Mouse (Mus musculus) cerebellum, postnatal 36 days (tissue): ENCODE results near the gene Unkl.
A peak's percentile ranks its signal among the peaks of the same experiment; 100 is the strongest.

Source experiments
- DNase-seq, 2 experiments: peaks; one replicate each; pipeline ENCODE4 v3.0.0; 2021 to 2022; ENCODE audit warnings: mixed read lengths in 2 of 2

The Unkl gene

GRCm38 (mm10) chr17:25188150-25189031 lies at the start of gene Unkl:
Gene Unkl (plus strand): TSS chr17:25188397.
- DNase-seq = peak; percentile 64 to 71

GRCm38 (mm10) chr17:25138803-25139202 lies 49.4 kb upstream of the Unkl start:
- no peak for DNase-seq

- DNase-seq = no peak
Observed at GRCm38 (mm10) chr17:25139960-25140359, 48.2 kb upstream of the Unkl start.

- DNase-seq = no peak
Observed at GRCm38 (mm10) chr17:25162161-25162560, 26.0 kb upstream of the Unkl start, which contains the start of gene Ccdc154. Gene Ccdc154 (plus strand): TSS chr17:25162461.

DNA sequence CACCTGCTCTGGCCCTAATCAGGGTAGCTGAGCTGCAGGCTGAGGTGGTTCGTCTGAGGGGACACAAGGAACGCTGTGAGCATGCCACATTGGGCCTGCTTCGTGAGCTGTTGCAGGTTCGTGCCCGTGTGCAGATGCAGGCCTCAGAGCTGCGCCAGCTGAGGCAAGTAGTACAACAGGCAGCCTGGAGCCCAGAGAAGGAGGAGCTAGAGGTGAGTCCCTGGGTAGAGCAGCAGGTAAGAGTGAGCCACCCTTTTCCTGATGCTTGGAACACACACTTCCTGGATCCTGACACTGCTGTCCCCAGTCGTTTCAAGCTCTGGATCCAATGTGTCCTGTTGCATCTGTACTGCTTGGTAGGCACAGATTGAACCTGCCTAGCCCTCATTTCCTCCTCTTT lies 24.8 kb upstream of the Unkl start:
- no peak for DNase-seq

GRCm38 (mm10) chr17:25164770-25165169 lies 23.4 kb upstream of the Unkl start:
- no peak for DNase-seq

DNA sequence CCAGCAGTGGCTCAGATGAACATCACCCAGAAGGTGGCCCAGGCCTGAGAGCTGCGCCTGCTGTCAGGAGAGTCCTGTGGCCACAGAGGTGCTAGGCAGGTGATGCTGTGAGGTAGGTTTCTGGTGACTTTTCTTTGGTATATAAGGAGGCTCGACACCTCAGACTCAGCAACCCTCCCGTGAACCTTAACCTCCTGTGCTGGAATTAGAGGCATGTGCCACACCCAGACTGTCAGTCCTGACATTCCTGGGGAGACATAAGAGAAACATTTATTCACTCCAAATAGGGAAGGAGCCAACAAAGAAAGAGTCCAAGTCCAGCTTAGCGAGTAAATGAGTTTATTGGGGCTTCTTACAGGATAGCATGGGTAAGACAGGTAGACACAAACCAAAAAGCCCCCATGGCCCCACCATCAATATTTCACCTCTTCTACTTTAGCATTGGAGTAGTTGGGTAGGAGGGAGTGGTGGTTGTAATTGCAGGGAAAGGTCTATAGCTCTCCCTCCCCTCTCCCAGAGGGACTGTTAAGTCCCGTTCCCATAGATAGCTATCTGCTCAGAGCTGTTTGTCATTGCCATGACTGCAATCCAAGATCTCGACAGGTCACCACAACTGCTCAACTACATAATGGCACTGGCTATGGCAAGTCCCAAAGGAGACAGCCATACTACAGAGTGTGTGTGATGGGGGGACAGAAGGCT lies 22.1 kb upstream of the Unkl start:
- no peak for DNase-seq

DNA sequence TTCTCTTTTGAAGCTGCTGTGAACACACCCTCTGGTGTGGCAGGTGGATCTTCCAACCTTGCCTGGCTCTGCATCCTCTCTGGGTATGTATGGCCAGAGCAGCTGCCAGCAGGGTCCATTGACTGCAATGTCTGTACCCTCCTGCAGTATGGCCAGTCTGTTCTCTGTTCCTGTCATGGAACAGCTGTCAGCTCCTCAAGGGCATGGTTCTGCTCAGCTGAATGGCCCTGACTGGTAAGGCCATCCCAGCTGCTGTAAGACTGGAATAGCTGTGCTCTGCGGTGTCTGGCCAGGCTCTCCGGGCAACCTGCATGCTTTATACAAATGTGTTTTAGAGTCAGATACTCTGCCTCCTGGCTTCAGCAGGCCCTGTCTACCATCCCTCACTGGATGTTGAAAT lies 18.5 kb upstream of the Unkl start:
- no peak for DNase-seq

DNA sequence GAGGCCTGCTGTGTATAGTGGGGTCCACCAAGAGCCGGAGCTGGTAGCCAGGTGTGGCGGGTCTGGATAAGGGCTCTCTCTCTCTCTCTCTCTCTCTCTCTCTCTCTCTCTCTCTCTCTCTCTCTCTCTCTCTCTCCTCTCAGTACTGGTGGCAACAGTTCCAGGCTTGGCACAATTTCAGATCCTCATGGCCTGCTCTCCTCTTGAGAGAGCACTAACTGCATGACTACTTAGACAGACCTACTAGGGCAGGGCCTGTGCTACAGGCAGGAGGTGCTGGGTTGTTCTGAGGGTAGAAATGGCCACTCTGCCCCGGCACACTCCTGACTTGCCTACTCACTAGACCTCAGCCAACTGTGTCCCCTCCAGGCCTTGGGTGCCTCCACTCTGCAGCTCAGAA lies 15.6 kb upstream of the Unkl start:
- no peak for DNase-seq

DNA sequence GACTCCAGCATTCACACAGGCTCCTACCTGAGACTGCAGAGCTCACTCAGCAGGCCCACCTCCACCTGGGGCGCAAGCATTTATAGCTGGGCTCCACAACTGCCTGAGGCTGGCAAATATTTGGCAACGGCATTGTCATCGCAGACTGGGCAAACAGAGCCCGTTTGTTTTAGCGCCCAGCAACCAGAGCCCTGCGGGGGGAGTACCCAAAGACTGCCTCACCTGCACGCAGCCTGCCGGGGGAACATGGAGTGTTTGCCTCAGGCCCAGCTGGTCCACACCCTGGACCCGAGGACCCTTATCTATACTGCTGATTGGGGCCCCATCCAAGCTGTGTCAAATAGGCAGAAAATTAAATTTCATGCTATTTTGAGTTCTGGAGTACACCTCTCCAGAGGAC lies 12.8 kb upstream of the Unkl start, which contains the start of gene Gm38655:
Gene Gm38655, minus strand, starts transcription at position 61 of the 400 bp plus-strand sequence.
- no peak for DNase-seq

DNA sequence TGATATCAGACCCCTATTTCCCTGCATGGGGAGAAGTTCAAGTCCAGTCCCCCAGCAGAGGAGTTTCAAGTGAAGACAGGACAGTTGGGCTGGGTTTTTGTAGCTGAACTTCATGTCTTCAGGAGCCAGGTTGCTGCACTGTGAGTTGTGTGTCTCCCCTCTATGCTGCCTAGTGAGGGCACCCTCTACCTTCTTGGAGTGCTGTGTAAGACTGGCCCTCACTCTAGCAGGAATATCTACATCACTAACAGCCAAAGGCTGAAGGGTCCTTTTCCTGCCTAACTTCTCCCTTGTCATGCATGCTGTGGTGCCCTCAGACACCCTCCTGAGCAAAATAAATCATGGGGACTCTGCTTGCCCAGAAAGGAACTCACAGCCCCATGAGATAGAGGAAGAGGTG lies 5.0 kb upstream of the Unkl start:
- no peak for DNase-seq

DNA sequence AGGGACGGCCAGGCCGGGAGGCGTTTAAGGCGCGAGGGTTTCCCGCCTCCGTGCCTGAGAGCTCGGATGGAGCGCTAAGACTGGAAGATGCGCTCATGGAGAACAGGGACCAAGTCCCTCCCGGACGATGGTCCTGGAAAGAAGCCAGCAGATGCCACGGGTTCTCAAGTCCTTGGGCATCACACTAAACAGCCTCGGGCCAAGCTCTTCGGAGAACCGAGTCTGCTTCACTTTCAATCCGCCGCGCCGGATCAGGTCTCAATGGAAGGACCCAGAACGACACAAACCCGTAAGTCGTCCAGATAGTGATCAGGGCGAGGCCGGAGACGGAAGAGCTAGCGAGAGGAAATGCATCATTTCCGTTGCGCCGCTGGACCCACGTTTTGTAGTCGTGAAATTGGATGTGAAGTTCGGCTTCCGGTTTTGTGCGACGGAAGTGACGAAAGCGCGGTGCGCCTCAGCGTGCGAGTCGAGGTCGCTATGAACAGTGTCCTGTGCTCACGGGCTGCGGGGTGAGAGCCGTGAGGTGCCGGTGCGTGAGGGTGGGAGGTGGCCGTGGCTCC lies 4.0 kb upstream of the Unkl start, which contains the start of gene BC003965:
Gene BC003965, plus strand, starts transcription at position 426 of the 563 bp plus-strand sequence.
- DNase-seq = peak; percentile 99 to 100

DNA sequence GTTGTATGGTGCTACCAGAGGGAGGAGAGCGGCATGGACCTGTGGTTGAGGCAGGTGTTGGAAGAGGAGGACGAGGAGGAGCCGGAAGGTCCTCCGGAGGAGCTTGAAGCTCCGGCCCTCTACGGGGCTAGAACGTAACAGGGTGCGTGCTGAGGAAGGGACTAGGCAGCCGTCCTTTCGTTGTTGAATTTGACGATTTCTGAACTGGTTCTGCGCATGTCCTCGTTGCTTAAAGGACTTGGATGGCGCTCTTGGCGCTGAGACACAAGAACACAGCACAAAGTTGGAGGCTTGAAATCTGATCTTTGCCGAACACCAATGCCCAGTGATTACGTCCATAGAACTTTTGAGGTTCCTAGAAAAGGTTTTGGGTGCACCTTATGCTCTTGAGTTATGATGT lies 3.2 kb upstream of the Unkl start:
- no peak for DNase-seq

DNA sequence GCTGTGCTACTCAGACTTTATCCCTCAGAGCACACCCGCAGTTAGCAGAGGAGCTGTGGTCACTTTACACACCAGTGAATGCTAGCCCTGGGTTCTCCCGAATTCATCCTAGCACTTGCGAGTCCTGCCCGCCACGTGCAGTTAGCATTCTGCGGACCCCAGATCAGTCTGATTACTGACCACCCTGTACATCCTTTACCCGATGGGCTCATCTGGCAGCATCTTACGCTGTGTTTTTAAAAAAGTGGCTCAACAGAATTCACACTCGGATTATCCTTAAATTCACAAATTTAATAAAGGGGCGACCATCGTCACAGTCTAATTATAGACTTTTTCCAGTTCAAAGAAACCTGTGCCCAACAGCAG lies 430 bp upstream of the Unkl start:
- no peak for DNase-seq

GRCm38 (mm10) chr17:25189091-25189490 lies 894 bp downstream of the Unkl start:
- DNase-seq = no peak

DNA sequence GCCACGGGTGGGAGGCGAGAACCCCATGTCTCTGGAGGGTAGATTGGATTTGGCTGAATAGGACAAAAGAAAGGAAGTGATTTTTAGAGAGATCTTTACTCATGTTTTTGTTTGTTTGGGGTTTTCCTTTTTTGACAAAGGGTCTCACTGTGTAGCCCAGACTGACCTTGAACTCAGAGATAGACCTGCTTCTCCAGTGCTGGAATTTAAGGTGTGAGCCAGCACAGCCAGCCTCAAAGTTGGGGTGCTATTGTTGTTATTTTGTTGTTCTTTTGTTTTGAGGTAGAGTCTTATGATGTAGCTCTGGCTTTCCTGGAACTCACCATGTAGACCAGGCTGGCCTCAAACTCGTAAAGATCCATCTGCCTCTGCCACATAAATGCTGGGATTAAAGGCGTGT lies 14.2 kb downstream of the Unkl start:
- DNase-seq = no peak

DNA sequence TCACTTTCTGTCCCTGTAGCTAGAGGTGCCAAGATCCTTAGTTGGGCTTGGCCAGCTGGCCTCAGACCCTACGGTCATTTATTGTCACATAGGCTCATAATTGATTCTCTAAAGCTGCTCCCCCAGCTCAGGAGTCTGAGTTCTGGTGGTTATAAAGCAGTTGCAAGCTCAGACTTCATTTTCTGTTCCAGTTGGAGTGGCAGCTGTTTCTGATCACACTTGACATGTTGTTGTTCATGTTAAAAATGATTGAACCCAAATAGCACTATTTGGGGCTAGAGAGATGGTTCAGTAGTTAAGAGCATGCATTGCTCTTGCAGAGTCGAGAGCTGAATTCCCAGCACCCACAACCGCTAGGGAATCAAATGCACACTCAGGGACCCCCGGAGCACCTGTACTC lies 21.8 kb downstream of the Unkl start:
- no peak for DNase-seq

DNA sequence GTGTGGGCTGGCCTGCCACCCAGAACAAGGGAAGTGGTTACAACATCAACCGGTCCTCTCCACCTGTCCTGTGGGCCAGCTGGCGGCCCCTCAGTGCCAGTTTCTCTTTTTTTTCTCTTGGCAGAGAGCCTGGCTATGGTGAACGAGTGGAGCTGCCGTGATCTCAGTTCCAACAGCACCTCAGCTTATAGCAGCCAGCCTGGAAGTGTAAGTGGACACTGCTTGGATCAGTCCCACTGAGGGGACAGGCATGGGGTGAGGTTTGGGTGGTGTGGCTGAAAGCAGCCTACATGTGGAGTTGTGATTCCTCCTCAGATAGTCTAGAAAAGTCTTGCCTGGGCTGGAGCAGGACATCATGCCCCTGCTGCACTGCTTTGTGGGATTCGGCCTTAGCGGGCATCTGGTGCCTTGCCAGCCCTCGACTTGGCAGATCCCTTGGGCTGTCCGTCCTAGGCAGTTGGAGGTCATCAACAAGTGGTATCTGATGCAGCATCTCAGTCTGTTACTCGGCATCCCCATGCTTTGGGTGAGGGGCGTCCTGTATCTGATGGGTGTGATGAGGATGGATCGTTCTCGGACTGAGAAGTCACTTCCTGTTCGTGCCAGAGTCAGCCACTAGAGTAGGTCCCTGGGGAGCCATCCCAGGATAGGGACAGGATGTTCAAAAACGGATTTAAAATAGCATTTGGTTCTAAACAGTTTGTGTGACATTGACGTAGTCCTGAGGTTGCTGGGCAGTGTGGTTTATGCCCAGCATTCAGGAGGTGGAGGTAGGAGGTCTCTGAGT lies 22.7 kb downstream of the Unkl start:
- DNase-seq = peak; percentile 78

DNA sequence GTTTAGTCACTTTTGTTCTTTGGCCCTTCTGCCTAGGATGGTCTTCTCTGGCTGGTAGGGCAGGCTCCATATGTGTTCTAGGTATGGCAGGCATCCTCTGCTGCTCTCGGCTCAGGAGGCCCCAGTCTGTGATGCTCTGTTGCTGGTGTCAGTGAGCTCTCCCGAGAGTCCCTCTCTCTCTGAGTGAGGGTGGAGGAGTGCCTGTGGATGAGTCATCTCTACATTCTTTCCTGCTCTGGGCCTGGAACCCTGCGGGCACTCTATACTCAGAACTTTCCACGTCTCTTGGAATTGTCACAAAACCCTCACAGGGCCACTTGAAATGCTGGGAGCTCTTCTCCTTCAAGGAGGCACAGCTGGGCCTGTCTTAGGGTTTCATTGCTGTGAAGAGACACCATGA lies 23.5 kb downstream of the Unkl start:
- no peak for DNase-seq

DNA sequence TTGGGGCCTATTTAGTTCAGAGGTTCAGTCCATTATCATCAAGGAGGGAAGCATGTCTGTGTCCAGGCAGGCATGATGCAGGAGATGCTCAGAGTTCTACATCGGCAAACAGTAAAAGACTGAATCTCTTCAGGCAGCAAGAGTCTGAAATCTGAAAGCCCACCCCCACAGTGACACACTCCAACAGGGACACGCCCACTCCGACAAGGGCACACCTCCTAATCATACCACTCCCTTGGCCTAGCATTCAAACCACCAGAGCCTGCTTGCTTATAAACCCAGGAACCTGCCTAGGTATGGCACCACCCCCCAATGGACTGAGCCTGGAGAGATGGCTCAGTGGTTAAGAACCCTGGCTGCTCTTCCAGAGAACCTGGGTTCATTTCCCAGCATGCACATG lies 27.2 kb downstream of the Unkl start:
- DNase-seq = no peak

GRCm38 (mm10) chr17:25218967-25219366 lies 30.8 kb downstream of the Unkl start:
- peak in 1 of 2 experiments; percentile 53 for DNase-seq

DNA sequence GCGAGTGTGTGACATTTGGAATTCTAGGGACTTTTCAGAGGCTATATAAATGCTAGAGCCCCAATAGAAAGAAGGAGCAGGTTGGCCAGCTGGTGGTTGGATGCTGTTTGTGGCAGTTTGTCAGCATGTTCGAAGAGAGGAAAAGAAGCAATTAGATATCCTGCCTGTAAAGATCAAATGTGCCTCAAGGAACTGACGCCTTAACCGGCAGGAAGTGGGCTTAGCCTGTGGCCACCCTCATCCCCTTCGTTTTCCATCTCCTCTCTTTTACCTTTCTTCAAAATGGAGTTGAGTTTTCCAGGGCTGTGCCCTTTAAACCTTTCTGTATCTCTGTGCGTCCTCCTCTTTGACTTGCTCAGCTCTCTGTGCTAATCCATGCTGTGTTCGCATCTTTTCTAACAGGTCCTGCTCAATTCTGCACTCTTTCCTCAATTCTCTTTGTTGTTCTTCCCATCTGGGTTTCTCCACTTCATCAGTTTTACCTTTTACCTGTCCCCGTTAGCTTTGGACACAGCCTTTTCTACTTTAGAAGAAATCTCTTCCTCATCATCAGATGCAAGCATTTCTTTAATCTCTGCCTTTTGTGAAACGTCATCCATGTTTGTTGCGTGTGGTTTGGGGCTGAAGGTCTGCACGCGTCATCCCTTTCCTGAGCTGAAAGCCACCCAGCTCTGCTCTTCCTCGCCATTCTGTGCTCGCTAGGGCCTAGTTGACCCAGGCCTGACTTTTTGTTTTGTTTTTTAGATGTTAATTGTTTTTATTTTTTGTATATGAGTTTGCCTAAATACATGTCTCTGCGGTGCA lies 31.5 kb downstream of the Unkl start:
- no peak for DNase-seq
